Mouse (Mus musculus): ENCODE data around the gene Wrb. TPM values are rescaled to one million over a fixed set of nuclear protein-coding genes. Genes with fewer than 3 reads are reported as not detected.
"Not testable (repeated sequence)": the region's sequence is repeated elsewhere in the genome, so short reads cannot be mapped to it uniquely, and the experiment has no call there.

Wrb gene
- 10 to 100 TPM in 9 of 26 experiments, 1 to 10 TPM in 16, under 1 TPM in 1; 0.76 to 20.8 (median 6.2) TPM for total RNA-seq (2018; cell fraction: chromatin; rRNA removed)
- 10 to 100 TPM in 9 of 26 experiments, 1 to 10 TPM in 17; 4.6 to 13.7 (median 7.5) TPM for total RNA-seq (2018; cell fraction: cytosol; rRNA removed)
- total RNA-seq (2018; cell fraction: nucleus; rRNA removed), result 10 to 100 TPM in 6 of 26 experiments, 1 to 10 TPM in 20; 3.0 to 24.2 (median 5.4) TPM
- polyA plus RNA-seq (2018), result 6.9 to 14.8 TPM (median 7.2 TPM) in 3 replicates

DNA sequence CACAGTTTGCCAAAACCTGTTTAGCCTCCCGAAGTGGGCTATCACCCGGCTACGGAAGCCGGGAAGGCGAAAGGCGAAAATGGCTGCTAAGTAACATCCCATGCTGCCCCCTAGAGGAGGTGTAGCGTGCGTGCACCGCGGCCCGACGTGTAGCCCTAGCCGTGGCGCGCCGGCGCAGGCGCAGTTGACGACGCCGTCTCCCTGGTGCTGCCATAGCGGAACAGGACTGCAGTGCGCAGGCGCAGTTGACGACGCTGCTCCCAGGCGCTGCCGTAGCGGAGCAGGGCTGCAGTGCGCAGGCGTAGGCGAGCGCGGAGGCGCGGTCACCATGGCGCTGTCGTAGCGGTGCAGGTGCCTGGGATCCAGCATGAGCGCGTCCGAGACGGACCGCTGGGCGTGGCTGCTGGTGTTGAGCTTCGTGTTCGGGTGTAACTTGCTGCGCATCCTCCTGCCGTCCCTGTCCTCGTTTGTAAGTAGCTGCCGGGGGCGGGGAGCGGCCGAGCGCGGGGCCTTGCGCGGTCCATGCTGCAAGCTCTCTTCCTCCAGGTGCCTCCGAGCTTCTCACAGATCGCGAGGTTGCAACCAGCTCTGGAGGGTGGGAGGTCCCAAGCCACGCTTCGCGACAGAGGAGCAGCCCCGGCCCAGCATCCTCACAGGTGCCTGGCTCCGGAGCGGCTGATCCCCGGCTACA is at the start of gene Wrb:
TSS of gene Wrb (plus strand) at position 298 of the 691 bp plus-strand sequence.
- WGBS (ENCODE audit: missing documents), result under 1% methylated on average over 68 of the region's 68 CpGs
- Histone ChIP-seq H3K27ac (no peak within 1 kb of the TSS), H3K79me2 (ENCODE audit: inconsistent target) (peaks cover 45% of the 10 kb centered on the region), H3K4me3 (ENCODE audit: inconsistent target) (peak within 1 kb of the TSS; percentile 59), H3K36me3 (ENCODE audit: inconsistent target) (no peaks in the 10 kb centered on the region)

GRCm38 (mm10) chr16:96095966-96096365 is 49.2 kb upstream of the Wrb start:
- Histone ChIP-seq H3K4me3 (ENCODE audit: inconsistent target) (no peak overlapping the region), H3K36me3 (ENCODE audit: inconsistent target) (no peaks in the 10 kb centered on the region), H3K27ac (no peak overlapping the region), H3K79me2 (ENCODE audit: inconsistent target) (no peaks in the 10 kb centered on the region)
- WGBS (ENCODE audit: missing documents), result 89% methylated on average over 5 of the region's 5 CpGs

GRCm38 (mm10) chr16:96097811-96098210 is 47.4 kb upstream of the Wrb start:
- not testable (repeated sequence) for H3K4me3 ChIP-seq (ENCODE audit: inconsistent target); H3K36me3 ChIP-seq (ENCODE audit: inconsistent target); H3K79me2 ChIP-seq (ENCODE audit: inconsistent target); H3K27ac ChIP-seq

DNA sequence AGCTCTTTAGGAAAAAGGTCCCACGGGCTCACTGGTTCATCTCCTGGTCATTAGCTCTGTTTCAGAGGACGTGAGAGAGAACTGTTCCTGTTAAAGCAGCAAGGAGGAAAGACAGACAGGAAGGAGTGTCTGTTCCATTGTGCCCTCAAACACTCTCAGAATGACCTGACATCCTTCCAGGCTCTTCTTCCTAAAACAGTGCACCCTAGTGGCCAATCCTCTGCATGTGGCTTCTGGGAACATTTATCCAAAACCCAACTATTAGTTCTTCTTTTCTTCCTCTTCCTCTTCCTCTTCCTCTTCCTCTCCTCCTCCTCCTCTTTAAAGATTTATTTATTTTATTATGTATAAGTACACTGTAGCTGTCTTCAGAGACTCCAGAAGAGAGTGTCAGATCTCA is 42.2 kb upstream of the Wrb start:
- H3K27ac ChIP-seq, result no peak overlapping the region
- H3K4me3 ChIP-seq (ENCODE audit: inconsistent target), result no peak overlapping the region
- WGBS (ENCODE audit: missing documents), result 47% methylated on average over 2 of the region's 2 CpGs

DNA sequence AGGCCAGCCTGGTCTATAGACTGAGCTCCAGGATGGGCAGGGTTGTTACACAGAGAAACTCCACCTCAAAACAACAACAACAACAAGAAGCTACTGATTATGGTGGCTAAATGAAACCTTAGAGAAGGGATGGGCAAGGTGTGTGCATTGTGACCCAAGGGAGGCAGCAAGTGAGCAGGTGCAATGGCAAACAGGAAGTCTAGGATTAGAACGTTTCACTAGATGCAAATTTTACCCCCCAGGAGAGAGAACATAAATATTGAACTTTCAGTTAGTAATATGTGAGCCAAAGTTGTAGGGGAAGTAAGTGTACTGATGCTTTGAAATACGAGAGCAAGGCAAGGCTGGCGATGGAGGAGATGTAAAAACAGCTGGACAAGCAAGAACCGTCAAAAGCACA is 35.5 kb upstream of the Wrb start:
- H3K4me3 ChIP-seq (ENCODE audit: inconsistent target), result no peak overlapping the region
- H3K27ac ChIP-seq, result no peak overlapping the region
- WGBS (ENCODE audit: missing documents), result 66% methylated on average over 4 of the region's 4 CpGs

More for the DNA sequence above, 42.2 kb upstream of the Wrb start:
- H3K36me3 ChIP-seq (ENCODE audit: inconsistent target), result no peaks in the 10 kb centered on the region
- no peaks in the 10 kb centered on the region for H3K79me2 ChIP-seq (ENCODE audit: inconsistent target)

DNA sequence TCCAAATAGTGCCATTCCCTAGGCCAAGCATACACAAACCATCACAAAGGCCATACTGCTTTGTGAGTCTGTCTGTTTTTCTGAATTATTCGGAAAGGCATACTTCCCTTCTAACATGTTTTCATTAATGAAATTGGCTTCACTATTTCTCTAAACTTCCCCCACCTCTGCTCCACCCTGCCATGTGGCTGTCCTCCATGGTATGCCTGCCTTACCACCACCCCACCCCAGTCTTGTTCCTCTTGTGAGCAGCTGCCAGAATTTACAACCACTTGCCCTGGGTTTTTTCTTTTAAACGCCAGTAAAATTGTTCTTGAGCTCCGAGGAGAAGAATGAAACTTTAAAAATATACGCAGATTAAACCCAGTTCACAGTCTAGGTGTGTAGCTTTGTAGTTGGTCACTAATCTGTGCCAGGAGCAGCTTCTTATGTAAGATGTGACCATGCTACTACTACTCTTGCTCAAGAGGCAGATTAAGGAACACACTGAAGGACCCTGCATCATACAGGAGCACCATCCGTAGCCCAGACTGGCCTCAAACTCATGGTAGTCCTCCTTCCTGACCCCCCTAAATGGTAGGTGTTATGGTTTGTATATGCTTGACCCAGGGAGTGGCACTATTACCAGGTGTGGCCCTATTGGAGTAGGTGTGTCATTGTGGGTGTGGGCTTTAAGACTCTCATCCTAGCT is 34.4 kb upstream of the Wrb start:
- Histone ChIP-seq H3K79me2 (ENCODE audit: inconsistent target) (no peaks in the 10 kb centered on the region), H3K27ac (no peak overlapping the region), H3K36me3 (ENCODE audit: inconsistent target) (no peaks in the 10 kb centered on the region), H3K4me3 (ENCODE audit: inconsistent target) (no peak overlapping the region)
- WGBS (ENCODE audit: missing documents), result 30% methylated on average over 5 of the region's 5 CpGs

More for the DNA sequence above, 35.5 kb upstream of the Wrb start:
- Histone ChIP-seq H3K79me2 (ENCODE audit: inconsistent target) (no peaks in the 10 kb centered on the region), H3K36me3 (ENCODE audit: inconsistent target) (no peaks in the 10 kb centered on the region)

- Histone ChIP-seq H3K36me3 (ENCODE audit: inconsistent target) (no peaks in the 10 kb centered on the region), H3K4me3 (ENCODE audit: inconsistent target) (no peak overlapping the region), H3K27ac (no peak overlapping the region), H3K79me2 (ENCODE audit: inconsistent target) (no peaks in the 10 kb centered on the region)
- 52% methylated on average over 2 of the region's 2 CpGs for WGBS (ENCODE audit: missing documents)
Measured at GRCm38 (mm10) chr16:96112769-96113168, 32.4 kb upstream of the Wrb start.

DNA sequence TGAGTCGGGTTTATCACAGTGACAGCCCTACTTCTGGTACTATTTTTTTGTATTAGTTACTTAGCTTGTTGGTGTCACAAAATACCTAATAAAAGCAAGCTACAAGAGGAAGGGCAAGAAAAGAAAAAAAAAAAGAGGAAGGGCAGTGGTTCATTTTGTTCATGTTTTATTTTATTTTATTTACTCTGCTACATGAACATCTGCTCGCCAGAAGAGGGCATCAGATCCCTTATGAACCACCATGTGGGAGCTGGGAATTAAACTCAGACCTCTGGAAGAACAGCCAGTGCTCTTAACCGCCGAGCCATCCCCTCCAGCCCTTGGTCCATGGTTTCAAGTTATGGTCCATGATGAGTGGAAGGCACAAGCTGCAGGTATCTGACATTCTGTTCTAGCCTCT is 30.5 kb upstream of the Wrb start:
- no peak overlapping the region for H3K27ac ChIP-seq
- no peaks in the 10 kb centered on the region for H3K36me3 ChIP-seq (ENCODE audit: inconsistent target)
- 61% methylated on average over 4 of the region's 4 CpGs for WGBS (ENCODE audit: missing documents)
- H3K79me2 ChIP-seq (ENCODE audit: inconsistent target), result no peaks in the 10 kb centered on the region
- H3K4me3 ChIP-seq (ENCODE audit: inconsistent target), result no peak overlapping the region

- H3K4me3 ChIP-seq (ENCODE audit: inconsistent target), result no peak overlapping the region
- H3K27ac ChIP-seq, result no peak overlapping the region
- no peaks in the 10 kb centered on the region for H3K79me2 ChIP-seq (ENCODE audit: inconsistent target)
- peaks cover 22% of the 10 kb centered on the region for H3K36me3 ChIP-seq (ENCODE audit: inconsistent target)
- 73% methylated on average over 4 of the region's 4 CpGs for WGBS (ENCODE audit: missing documents)
Measured at GRCm38 (mm10) chr16:96120022-96120623, 25.1 kb upstream of the Wrb start.

- no peaks in the 10 kb centered on the region for H3K79me2 ChIP-seq (ENCODE audit: inconsistent target)
- peak overlapping the region; percentile 40 for H3K4me3 ChIP-seq (ENCODE audit: inconsistent target)
- H3K27ac ChIP-seq, result no peak overlapping the region
- H3K36me3 ChIP-seq (ENCODE audit: inconsistent target), result peaks cover 22% of the 10 kb centered on the region
- 27% methylated on average over 18 of the region's 19 CpGs for WGBS (ENCODE audit: missing documents)
Measured at GRCm38 (mm10) chr16:96126684-96127171, 18.5 kb upstream of the Wrb start.

DNA sequence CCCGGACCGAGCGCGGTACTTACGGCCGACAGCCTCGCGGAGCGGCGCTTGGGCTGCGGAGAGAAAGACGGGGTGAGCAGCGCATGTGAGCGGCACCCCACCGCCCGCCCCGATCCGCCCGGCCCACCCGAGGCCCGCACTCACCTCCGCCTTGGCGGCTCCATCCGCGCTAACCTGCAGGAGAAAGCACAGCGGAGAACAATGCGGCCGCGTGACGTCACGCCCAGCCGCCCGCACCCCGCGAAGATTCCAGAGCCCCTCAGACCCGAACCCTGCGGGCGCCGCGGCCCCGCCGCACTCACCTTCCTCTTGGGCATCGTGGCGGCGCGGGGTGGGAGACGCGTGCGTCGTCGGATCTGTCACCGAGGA is 17.9 kb upstream of the Wrb start:
- WGBS (ENCODE audit: missing documents), result 1% methylated on average over 33 of the region's 52 CpGs
- H3K27ac ChIP-seq, result no peak overlapping the region
- no peaks in the 10 kb centered on the region for H3K79me2 ChIP-seq (ENCODE audit: inconsistent target)
- H3K4me3 ChIP-seq (ENCODE audit: inconsistent target), result peak overlapping the region; percentile 40; the same call in 1 of the 2 replicates
- peaks cover 21% of the 10 kb centered on the region for H3K36me3 ChIP-seq (ENCODE audit: inconsistent target)

DNA sequence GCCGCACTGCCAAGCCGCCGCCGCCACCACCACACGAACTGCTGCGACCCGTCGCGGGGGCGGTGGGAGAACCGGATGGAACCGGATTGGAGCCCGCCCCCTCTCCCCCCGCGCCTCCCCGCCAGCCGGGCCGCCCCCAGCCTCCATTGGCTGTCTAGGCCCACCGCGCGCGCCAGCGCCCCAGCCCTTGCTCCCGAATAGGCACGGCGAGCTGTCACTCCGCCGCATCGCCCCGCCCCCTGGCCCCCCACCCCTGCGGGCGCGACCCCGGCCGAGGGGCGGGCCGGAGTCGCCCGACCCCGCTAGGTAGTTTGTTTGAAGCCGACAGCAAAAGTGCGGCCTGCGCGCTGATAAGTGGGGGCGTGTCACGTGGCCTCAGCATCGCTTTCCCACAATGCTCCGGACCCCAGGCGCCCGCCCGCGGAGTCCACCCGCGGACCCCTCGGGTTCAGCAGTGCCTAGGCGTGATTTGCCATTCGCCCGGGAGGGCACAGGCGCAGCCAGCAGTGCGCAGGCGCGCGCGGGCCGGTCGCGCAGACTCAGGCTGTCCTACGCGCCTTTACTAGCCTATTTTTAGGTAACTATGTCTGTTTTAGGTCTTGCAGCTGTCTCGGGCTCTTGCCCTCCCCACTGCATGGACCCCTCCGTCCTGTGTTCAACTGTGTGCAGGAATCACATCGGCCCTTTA is 17.4 kb upstream of the Wrb start, which contains the start of gene Hmgn1:
TSS of gene Hmgn1 (minus strand) at position 73 of the 688 bp plus-strand sequence.
- peak within 1 kb of the TSS; percentile 51 for H3K4me3 ChIP-seq (ENCODE audit: inconsistent target)
- under 1% methylated on average over 57 of the region's 72 CpGs for WGBS (ENCODE audit: missing documents)
- H3K27ac ChIP-seq, result peak within 1 kb of the TSS; percentile 33
- H3K79me2 ChIP-seq (ENCODE audit: inconsistent target), result no peaks in the 10 kb centered on the region
- H3K36me3 ChIP-seq (ENCODE audit: inconsistent target), result peaks cover 16% of the 10 kb centered on the region

DNA sequence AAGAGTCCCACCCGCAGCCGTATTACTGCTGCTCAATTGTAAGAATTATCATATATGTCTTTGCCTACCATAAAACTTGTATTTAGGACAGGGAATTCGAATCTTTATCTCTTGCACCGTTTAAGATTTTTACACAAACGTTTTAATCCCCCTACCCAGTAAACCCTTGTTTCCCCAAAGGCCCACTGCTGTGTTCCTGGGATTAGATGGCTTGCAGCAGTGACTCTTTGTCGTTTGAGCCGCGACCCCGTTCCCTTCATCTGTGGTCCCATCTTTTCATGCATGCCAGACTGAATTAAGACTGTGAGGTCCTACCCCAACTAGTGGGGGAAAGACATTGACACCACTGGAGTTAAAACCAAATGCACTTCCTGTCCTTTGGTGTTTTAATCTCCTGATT is 16.7 kb upstream of the Wrb start:
- Histone ChIP-seq H3K4me3 (ENCODE audit: inconsistent target) (peak overlapping the region; percentile 51), H3K27ac (peak overlapping the region; percentile 33), H3K36me3 (ENCODE audit: inconsistent target) (peaks cover 13% of the 10 kb centered on the region), H3K79me2 (ENCODE audit: inconsistent target) (no peaks in the 10 kb centered on the region)
- WGBS (ENCODE audit: missing documents), result 13% methylated on average over 9 of the region's 9 CpGs

- not testable (repeated sequence) for H3K27ac ChIP-seq; H3K36me3 ChIP-seq (ENCODE audit: inconsistent target); H3K4me3 ChIP-seq (ENCODE audit: inconsistent target)
- H3K79me2 ChIP-seq (ENCODE audit: inconsistent target), result peaks cover 39% of the 10 kb centered on the region
- WGBS (ENCODE audit: missing documents), result 25% methylated on average over 4 of the region's 6 CpGs
Measured at GRCm38 (mm10) chr16:96144748-96145109, 478 bp upstream of the Wrb start.
